Mouse (Mus musculus) spleen, adult 2 months (tissue): ENCODE results near the gene Capn1.

Experiments used
- CTCF ChIP-seq: fragments of 200-500 bp; IDR thresholded peaks from 2 replicates; pipeline ENCODE4 v1.5.1; 2011; ENCODE audit warnings: mild to moderate bottlenecking, inconsistent platforms; ENCODE audit not compliant: insufficient read depth, insufficient read length, insufficient replicate concordance; ENCODE audit errors: extremely low read depth
- POLR2A ChIP-seq: fragments of 200-500 bp; IDR thresholded peaks from 2 replicates; pipeline ENCODE4 v1.6.1; 2011; ENCODE audit warnings: low read depth, low read length, inconsistent platforms

DNA sequence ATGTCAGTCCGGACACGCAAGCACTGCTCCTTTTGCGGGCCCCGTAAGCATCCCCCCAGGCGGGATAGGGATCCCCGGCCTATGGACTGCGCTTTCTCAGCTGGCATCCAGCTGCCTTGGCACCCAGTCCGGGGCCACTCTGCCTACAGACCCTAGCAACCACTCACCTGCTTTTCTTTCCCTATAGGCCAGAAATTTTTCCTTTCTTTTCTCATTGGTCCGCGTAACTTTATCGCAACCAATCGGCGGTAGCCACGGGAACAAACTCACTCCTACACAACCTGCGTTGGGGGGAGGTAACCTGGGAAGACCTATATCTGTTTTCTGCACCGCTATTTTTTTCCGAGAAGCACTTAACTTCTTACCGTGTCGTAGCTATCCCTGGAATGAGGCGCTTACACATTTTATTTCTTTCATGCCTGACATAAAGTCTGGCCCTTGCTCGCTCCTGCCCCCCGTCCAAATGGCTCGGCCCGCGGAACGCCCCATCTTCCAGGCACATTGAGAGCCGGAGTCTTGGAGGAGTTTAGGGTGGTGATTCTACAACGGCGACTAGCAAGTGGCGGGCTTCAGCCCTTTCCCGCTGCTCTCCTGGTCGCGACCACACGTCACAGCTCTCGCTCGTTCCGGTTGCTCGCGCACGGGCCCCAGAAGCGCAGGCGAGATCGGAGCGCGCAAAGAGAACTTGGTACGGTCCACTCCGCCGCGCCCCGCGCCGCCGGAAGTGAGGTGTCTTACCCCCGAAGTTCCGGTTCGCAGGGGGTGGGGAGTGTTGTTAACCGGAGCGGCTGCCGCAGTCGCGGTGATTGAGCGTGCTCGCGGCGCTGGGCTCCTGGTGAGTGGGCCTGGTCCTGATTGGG is 30.8 kb upstream of the Capn1 start, which contains the start of gene Syvn1:
- no peak for TF ChIP-seq CTCF
- TF ChIP-seq POLR2A: peak; percentile 62
